Mouse (Mus musculus) spleen, adult 2 months (tissue): Measurements from ENCODE around the gene Tgm5.

ENCODE experiments used
- CTCF ChIP-seq: fragments of 200-500 bp; IDR thresholded peaks from 2 replicates; pipeline ENCODE4 v1.5.1; 2011; ENCODE audit warnings: mild to moderate bottlenecking, inconsistent platforms; ENCODE audit not compliant: insufficient read depth, insufficient read length, insufficient replicate concordance; ENCODE audit errors: extremely low read depth
- POLR2A ChIP-seq: fragments of 200-500 bp; IDR thresholded peaks from 2 replicates; pipeline ENCODE4 v1.6.1; 2011; ENCODE audit warnings: low read depth, low read length, inconsistent platforms

- TF ChIP-seq CTCF: no peak
- no peak for TF ChIP-seq POLR2A
Measured at GRCm38 (mm10) chr2:121016226-121016625, 69.4 kb downstream of the Tgm5 start.
